Mouse (Mus musculus): ENCODE measurements around the gene Ipo11.

DNA sequence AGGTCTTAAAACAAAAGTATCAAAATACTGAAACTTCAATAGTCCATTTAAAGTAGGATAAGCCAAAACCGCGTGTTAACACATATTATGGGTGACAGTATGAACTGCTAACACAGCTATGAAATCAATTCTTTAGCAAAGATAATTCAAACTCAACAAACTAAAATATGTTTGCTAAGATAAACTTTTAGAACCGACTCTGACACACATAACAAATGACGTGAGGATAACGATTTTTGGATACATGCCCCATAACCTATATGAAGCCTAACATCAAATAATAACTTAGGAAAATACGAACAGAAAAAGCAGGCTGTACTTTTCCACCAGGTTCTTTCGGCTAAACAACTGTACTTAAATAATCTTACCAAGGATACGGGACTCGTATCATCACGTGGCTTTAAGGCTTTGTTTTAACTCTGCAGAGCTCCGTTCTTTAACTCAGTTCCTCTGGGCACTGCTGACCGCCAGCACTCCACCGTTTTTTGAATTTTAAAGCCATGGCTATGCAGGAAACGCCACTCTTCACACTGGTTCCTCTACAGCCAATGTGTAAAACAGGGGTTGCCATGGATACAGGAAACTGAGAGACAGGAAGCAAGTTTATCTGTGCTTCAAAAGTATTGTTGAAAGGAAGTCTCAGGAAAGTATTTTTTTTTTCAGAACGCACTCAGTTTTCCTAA lies 100.8 kb downstream of the Ipo11 start:
- TF ChIP-seq CTCF (IDR thresholded peaks at IDR 0.05; ENCODE audit: low read depth): no peak
- no peak for TF ChIP-seq EP300 (optimal IDR thresholded peaks at IDR 0.05)

Data from stomach, postnatal 0 days (tissue).